Mouse (Mus musculus): ENCODE results near the gene Yaf2.

Yaf2 gene

DNA sequence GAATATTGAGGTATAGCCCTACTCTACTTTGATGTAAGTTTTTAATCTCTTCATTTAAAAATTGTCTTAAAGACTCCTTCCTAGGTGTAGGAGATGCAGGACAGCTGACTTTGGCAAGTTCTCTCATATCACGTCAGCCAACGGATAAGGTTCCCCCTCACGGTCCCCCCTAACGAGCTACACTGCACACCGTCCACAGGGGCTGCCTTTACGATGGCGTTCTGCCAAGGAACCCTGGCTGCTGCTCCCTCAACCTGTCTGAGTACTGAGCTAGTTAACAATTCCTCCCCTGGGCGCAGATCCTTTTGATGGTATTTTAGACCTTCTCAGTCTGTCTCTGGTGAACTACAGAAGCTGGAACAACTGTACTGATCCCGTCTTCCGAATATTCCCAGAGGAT is 93.5 kb downstream of the Yaf2 start:
- peak; percentile 76 for DNase-seq

DNA sequence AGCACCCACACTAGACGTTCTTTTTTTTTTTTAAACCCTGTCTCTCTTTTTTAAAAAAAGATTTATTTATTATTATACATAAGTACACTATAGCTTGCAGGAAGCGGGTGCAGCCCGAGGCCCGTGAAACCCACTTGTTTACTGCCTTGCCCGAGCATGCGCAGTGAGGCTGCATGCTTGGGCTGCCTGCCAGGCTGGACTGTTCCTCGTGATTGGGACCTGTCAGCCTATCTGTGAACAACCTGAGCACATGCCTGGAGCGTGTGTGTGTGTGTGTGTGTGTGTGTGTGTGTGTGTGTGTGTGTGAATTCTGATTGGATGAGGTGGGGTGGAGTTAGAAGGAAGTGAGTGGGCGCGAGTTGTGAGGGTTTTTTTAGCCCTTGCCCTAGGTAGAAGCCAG is 100.3 kb downstream of the Yaf2 start:
- peak; percentile 79 for DNase-seq
